Mouse (Mus musculus): ENCODE results near the gene Zfp280b. TPM values are rescaled to one million over a fixed set of nuclear protein-coding genes. Genes with fewer than 3 reads are reported as not detected.
A peak's percentile ranks its signal among the peaks of the same experiment; 100 is the strongest.
"Not testable (repeated sequence)": the region's sequence is repeated elsewhere in the genome, so short reads cannot be mapped to it uniquely, and the experiment has no call there.

Zfp280b gene
- 10.3 and 15.3 TPM in 2 replicates for polyA plus RNA-seq (2015; fragmentation: Nextera tagmentation; extraction: Ambion mirVana)

DNA sequence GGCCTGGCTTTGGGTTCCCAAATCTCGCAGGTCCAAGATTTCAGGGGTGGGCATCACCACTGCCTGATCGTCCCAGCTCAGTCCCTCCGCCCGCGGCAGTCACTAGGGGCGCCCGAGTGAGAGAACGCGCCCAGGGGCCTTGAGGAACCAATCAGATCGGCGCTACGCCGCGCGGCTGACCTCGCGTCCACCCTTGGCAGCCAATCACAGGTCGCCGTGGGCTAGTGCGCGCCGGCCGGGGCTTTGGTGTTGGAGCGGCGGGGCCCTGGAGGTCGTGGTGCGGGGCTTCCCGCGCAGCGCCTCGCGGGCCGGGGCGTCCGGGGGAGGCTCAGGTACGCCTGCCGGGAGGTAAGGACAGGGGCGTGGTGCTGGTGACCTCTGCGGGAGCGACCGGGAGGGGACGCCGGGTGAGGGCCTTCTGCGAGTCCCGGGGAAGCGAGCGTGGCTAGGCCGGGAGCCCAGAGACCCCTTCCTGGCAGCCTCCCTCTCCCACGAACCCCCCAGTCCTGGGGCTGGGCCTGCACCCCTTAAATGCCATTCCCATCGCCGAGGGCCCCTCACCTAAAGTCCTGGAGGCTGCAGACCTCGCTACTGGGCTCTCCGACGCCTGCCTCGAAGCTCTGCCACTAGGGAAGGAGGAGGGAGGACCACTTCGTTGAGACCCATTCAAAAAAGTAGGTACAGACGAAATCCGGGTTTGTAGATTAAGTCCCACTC lies at the start of gene Zfp280b:
Gene Zfp280b, plus strand, starts transcription at position 249 of the 717 bp plus-strand sequence.
- under 1% methylated on average over 58 of the region's 58 CpGs for whole genome bisulfite sequencing
- Histone ChIP-seq H3K9ac (replicated peaks) (peak within 1 kb of the TSS; percentile 67), H3K4me1 (peaks cover 18% of the 10 kb centered on the region), H3K4me3 (replicated peaks) (peak within 1 kb of the TSS; percentile 87), H3K27me3 (replicated peaks) (no peaks in the 10 kb centered on the region), H3K36me3 (peaks cover 16% of the 10 kb centered on the region), H3K4me2 (peak within 1 kb of the TSS; percentile 80), H3K9me3 (replicated peaks) (no peaks in the 10 kb centered on the region), H3K27ac (replicated peaks) (peak within 1 kb of the TSS; percentile 84)
- ATAC-seq (ENCODE audit: low FRiP score) = peak; percentile 99

DNA sequence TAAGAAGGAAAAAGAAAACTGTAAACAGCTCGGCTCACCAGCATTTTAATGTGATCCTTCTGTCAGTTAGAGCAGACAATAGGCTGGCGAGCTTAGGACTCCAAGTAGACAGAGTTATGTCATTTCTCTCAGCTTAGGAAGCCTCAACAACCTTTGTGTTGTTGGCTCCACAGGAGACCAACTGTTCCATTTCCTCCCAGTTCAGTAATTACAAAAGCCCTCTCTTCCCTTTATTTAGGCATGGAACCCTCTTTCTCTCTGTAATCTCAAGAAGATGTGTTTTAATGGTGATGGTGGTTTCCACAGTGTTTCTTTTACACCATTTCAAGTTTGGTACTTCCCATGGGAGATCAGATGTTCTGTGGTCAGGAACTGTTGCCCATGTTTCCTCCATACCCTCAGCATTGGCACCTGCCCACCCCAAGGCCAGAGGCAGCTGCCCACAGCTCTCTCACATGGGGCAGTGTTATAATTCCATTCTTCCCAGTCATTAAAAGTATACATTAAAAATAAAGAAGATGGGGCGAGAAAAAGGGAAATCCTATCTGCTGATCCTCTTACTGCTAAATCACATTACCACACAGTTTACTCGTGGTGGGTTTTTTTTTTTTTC lies 41.9 kb upstream of the Zfp280b start:
- Histone ChIP-seq H3K27me3 (replicated peaks) (no peaks in the 10 kb centered on the region), H3K4me2 (no peak overlapping the region), H3K4me1 (no peaks in the 10 kb centered on the region), H3K27ac (replicated peaks) (no peak overlapping the region), H3K4me3 (replicated peaks) (no peak overlapping the region), H3K9ac (replicated peaks) (no peak overlapping the region), H3K36me3 (no peaks in the 10 kb centered on the region), H3K9me3 (replicated peaks) (no peaks in the 10 kb centered on the region)
- 72% methylated on average over 4 of the region's 4 CpGs for WGBS
- ATAC-seq (ENCODE audit: low FRiP score) = no peak

DNA sequence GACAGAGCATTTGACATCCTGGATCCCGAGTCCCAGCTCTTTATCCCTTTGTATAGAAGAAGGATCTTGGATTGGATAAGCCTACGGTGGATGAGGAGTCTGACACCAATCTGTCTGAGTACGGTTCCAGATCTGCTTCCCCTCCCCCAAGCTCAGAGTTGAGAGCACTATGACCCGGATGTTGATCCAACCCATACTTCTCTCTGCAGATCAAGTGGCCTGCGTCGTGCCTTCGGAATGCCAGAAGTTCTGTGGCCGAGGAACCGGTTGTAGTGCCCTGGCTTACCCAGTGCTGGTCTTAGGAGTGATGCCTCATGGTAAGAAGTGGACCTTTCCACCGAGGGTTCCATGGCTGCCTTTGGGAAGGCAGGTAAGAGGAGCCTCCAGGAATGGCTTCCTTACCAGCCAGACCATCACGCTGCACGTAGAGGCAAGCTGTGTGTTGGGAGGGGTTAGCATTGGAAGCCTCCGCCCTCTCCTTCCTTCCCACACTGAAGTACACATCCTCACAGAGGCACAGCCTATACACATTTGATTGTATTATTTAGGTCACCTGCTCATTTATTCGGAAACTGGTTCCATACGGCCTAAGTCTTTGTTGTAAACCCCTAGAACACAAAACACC lies 38.7 kb upstream of the Zfp280b start:
- H3K4me2 ChIP-seq = no peak overlapping the region
- WGBS = 92% methylated on average over 15 of the region's 15 CpGs
- no peaks in the 10 kb centered on the region for H3K9me3 ChIP-seq (replicated peaks)
- H3K4me3 ChIP-seq (replicated peaks) = no peak overlapping the region
- H3K36me3 ChIP-seq = no peaks in the 10 kb centered on the region
- H3K27ac ChIP-seq (replicated peaks) = no peak overlapping the region
- ATAC-seq (ENCODE audit: low FRiP score) = no peak
- H3K9ac ChIP-seq (replicated peaks) = no peak overlapping the region
- H3K4me1 ChIP-seq = no peaks in the 10 kb centered on the region
- no peaks in the 10 kb centered on the region for H3K27me3 ChIP-seq (replicated peaks)

- not testable (repeated sequence) for H3K27ac ChIP-seq (replicated peaks); H3K4me2 ChIP-seq; H3K27me3 ChIP-seq (replicated peaks); H3K4me1 ChIP-seq; H3K4me3 ChIP-seq (replicated peaks); H3K9ac ChIP-seq (replicated peaks); H3K36me3 ChIP-seq; H3K9me3 ChIP-seq (replicated peaks); ATAC-seq (ENCODE audit: low FRiP score)
- WGBS = 74% methylated on average over 13 of the region's 13 CpGs
These were observed 37.8 kb upstream of the Zfp280b start for GRCm38 (mm10) chr10:75994531-75995210.

DNA sequence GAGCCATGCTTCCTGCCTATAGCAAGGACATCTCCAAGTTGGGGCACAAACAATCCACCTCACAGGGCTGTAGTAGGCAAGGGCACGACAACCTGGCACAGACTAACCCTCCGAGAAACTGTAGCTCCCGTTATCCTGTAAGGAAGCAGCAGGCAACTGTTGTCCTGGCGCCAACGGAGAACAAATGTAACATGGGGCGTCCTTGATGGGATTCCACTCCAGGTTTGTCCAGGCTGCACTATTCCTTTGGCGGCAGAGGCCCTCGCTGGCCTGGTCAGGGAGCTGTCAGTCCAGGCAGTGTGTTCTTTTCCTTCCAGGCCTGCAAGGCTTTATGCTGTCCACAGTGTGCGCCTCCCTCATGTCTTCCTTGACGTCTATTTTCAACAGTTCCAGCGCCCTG lies 37.0 kb upstream of the Zfp280b start:
- Histone ChIP-seq H3K4me2 (no peak overlapping the region), H3K36me3 (no peaks in the 10 kb centered on the region), H3K27me3 (replicated peaks) (no peaks in the 10 kb centered on the region), H3K4me3 (replicated peaks) (no peak overlapping the region), H3K9ac (replicated peaks) (no peak overlapping the region), H3K27ac (replicated peaks) (no peak overlapping the region), H3K9me3 (replicated peaks) (no peaks in the 10 kb centered on the region), H3K4me1 (no peaks in the 10 kb centered on the region)
- WGBS = 93% methylated on average over 11 of the region's 11 CpGs
- no peak for ATAC-seq (ENCODE audit: low FRiP score)

DNA sequence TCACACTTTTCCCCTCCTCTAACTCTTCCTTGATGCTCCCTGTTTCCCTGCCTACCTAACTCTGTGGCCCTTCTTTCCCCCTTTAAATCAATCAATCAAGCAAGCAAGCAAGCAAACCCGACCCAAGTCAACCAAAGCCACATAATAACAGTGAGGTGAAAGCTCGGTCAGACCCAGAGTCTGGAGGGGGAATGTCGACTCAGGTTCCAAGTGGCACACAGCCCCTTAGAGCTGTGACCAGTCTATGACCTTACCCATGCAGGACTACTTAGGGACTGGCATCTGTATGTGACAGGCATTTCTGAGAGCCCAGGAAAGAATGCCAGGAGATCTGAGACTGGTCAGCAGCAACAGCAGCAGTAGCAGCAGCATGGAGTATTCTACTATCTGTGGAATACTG lies 36.1 kb upstream of the Zfp280b start:
- 56% methylated on average over 3 of the region's 3 CpGs for WGBS
- Histone ChIP-seq H3K36me3 (no peaks in the 10 kb centered on the region), H3K4me3 (replicated peaks) (no peak overlapping the region), H3K9ac (replicated peaks) (no peak overlapping the region), H3K27ac (replicated peaks) (no peak overlapping the region), H3K27me3 (replicated peaks) (no peaks in the 10 kb centered on the region), H3K4me1 (0 out of 2 replicates have a peak, but pooled peaks cover 2% of the 10 kb centered on the region), H3K9me3 (replicated peaks) (no peaks in the 10 kb centered on the region), H3K4me2 (no peak overlapping the region)
- no peak for ATAC-seq (ENCODE audit: low FRiP score)

- no peak overlapping the region for H3K27ac ChIP-seq (replicated peaks)
- H3K4me2 ChIP-seq = no peak overlapping the region
- no peak overlapping the region for H3K4me3 ChIP-seq (replicated peaks)
- 0 out of 2 replicates have a peak, but pooled peaks cover 6% of the 10 kb centered on the region for H3K4me1 ChIP-seq
- ATAC-seq (ENCODE audit: low FRiP score) = no peak
- no peaks in the 10 kb centered on the region for H3K9me3 ChIP-seq (replicated peaks)
- no peak overlapping the region for H3K9ac ChIP-seq (replicated peaks)
- H3K36me3 ChIP-seq = no peaks in the 10 kb centered on the region
- no peaks in the 10 kb centered on the region for H3K27me3 ChIP-seq (replicated peaks)
- 22% methylated on average over 7 of the region's 7 CpGs for WGBS
These were observed 31.3 kb upstream of the Zfp280b start for GRCm38 (mm10) chr10:76001160-76001559.

DNA sequence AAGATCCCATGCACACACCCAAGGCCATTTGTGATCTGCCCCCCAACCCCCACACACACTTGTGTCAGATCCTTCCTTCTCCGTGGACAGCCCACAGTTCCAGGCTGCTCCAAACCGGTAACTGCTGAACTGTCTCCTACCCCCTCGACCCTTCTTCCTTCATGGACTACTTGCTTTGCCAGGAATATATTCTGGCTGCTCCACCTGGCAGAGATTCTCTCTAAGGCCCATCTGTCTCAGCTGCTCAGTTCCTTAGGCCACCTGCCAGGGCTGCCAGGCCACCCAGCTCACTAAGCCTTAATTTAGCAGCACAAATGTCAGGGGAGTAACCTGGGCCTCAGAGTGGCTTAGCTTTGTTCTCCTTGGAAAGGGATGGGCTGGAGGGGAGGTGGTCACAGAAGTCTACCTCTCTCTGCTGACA lies 30.3 kb upstream of the Zfp280b start:
- ATAC-seq (ENCODE audit: low FRiP score) = no peak
- Histone ChIP-seq H3K36me3 (no peaks in the 10 kb centered on the region), H3K27ac (replicated peaks) (no peak overlapping the region), H3K4me1 (0 out of 2 replicates have a peak, but pooled peaks cover 6% of the 10 kb centered on the region), H3K9ac (replicated peaks) (no peak overlapping the region), H3K4me3 (replicated peaks) (no peak overlapping the region), H3K4me2 (no peak overlapping the region), H3K27me3 (replicated peaks) (no peaks in the 10 kb centered on the region), H3K9me3 (replicated peaks) (no peaks in the 10 kb centered on the region)
- WGBS = 20% methylated on average over 3 of the region's 3 CpGs

- no peak for ATAC-seq (ENCODE audit: low FRiP score)
- Histone ChIP-seq H3K27me3 (replicated peaks) (no peaks in the 10 kb centered on the region), H3K36me3 (no peaks in the 10 kb centered on the region), H3K9me3 (replicated peaks) (no peaks in the 10 kb centered on the region), H3K4me3 (replicated peaks) (no peak overlapping the region), H3K4me2 (no peak overlapping the region), H3K9ac (replicated peaks) (no peak overlapping the region), H3K27ac (replicated peaks) (no peak overlapping the region), H3K4me1 (0 out of 2 replicates have a peak, but pooled peaks cover 6% of the 10 kb centered on the region)
- WGBS = 31% methylated on average over 2 of the region's 2 CpGs
These were observed 29.8 kb upstream of the Zfp280b start for GRCm38 (mm10) chr10:76002615-76003014.

DNA sequence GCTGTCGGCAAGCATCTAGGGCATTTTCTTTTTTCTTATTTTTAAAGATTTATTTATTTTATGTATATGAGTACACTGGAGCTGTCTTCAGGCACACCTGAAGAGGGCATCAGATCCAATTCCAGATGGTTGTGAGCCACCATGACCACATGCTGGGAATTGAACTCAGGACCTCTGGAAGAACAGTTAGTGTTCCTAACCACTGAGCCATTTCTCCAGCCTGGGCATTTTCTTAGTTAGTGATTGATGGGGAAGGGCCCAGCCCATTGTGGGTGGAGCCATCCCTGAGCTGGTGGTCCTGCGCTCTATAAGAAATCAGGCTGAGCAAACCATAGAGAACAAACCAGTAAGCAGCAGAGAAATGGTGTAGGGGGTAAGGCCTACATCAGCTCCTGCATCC lies 29.2 kb upstream of the Zfp280b start:
- Histone ChIP-seq H3K27me3 (replicated peaks) (no peaks in the 10 kb centered on the region), H3K9ac (replicated peaks) (no peak overlapping the region), H3K4me3 (replicated peaks) (no peak overlapping the region), H3K4me2 (no peak overlapping the region), H3K4me1 (0 out of 2 replicates have a peak, but pooled peaks cover 6% of the 10 kb centered on the region), H3K27ac (replicated peaks) (no peak overlapping the region), H3K36me3 (no peaks in the 10 kb centered on the region), H3K9me3 (replicated peaks) (no peaks in the 10 kb centered on the region)
- 89% methylated on average over 2 of the region's 2 CpGs for WGBS
- no peak for ATAC-seq (ENCODE audit: low FRiP score)

- Histone ChIP-seq H3K4me3 (replicated peaks) (no peak overlapping the region), H3K9ac (replicated peaks) (no peak overlapping the region), H3K9me3 (replicated peaks) (no peaks in the 10 kb centered on the region), H3K4me1 (0 out of 2 replicates have a peak, but pooled peaks cover 3% of the 10 kb centered on the region), H3K36me3 (no peaks in the 10 kb centered on the region), H3K27me3 (replicated peaks) (no peaks in the 10 kb centered on the region), H3K4me2 (no peak overlapping the region), H3K27ac (replicated peaks) (no peak overlapping the region)
- ATAC-seq (ENCODE audit: low FRiP score) = no peak
- 90% methylated on average over 6 of the region's 6 CpGs for WGBS
These were observed 26.1 kb upstream of the Zfp280b start for GRCm38 (mm10) chr10:76006385-76006784.
